Mouse (Mus musculus): ENCODE results near the gene Intu. TPM values are rescaled to one million over a fixed set of nuclear protein-coding genes. Genes with fewer than 3 reads are reported as not detected.

Intu gene
- polyA plus RNA-seq, 1 experiment from 2014 or later = 6.5 TPM

DNA sequence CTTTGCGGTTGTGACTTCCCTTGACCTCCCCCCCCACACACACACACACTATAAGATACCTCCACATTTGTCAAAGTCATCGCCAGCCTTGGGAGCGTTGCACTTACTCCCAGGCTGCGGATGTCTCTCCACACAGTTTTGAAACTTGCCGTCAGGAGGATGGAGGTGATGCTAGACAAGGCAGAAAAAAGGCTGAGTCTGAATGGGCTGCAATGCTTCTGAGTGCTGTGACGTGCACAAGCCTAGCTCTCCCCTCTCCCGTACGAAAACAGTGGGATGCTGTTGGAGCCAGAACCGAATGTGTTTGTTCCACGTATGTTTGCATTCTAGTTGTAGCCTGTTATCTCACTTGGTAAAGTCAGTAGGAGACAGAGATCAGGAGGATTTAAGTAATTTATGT is 162.3 kb downstream of the Intu start:
- no peak overlapping the region for H3K9ac ChIP-seq (replicated peaks)
- H3K27me3 ChIP-seq = no peaks in the 10 kb centered on the region
- H3K4me1 ChIP-seq = no peaks in the 10 kb centered on the region
- 76% methylated on average over 10 of the region's 10 CpGs for WGBS
- H3K36me3 ChIP-seq = 0 out of 2 replicates have a peak, but pooled peaks cover 12% of the 10 kb centered on the region
- no peak overlapping the region for H3K4me2 ChIP-seq (replicated peaks)
- H3K9me3 ChIP-seq = no peaks in the 10 kb centered on the region
- no peak for ATAC-seq (ENCODE audit: low FRiP score, low read depth)
- no peak overlapping the region for H3K27ac ChIP-seq (replicated peaks)
- H3K4me3 ChIP-seq = no peak overlapping the region

DNA sequence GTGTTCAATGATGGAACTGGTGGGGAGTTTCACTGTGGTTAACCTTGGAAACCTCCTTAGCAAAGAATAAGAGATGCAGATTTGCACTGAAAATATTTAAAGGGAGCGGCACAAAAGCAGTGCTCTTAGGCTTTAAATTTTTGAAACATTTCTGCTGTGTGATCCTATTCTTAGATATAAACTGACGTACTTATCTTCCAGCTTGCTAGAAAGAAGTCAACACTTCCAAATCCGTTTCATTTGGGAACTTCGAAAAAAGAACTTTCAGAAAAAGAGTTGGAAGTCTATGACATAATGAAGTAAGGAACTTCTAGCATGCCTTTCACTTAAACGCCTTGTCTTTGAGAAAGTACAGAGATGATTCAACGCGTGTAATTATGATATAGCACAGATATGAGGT is 162.9 kb downstream of the Intu start:
- no peaks in the 10 kb centered on the region for H3K9me3 ChIP-seq
- 0 out of 2 replicates have a peak, but pooled peaks cover 17% of the 10 kb centered on the region for H3K36me3 ChIP-seq
- no peak overlapping the region for H3K4me2 ChIP-seq (replicated peaks)
- no peak overlapping the region for H3K4me3 ChIP-seq
- ATAC-seq (ENCODE audit: low FRiP score, low read depth) = no peak
- no peaks in the 10 kb centered on the region for H3K4me1 ChIP-seq
- 90% methylated on average over 7 of the region's 7 CpGs for WGBS
- H3K9ac ChIP-seq (replicated peaks) = no peak overlapping the region
- no peak overlapping the region for H3K27ac ChIP-seq (replicated peaks)
- H3K27me3 ChIP-seq = no peaks in the 10 kb centered on the region

DNA sequence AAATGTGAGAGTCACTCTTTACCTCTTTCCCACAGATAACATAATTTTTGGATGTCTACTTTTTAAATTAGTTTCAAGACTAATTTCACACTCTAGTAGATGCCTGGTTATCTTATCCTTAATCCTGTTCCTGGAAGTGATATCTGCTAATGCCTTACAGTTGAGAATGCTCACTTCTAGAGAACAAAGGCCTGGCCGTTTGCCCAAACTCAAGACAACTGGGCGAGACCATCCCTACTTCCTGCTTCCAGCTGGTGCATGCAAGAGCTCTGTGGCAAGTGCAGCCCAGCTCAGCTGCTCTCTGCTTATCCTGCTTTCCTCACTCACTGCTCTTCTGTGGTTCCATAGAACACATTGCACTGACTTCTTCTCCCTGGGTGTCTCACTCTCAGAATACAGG is 163.4 kb downstream of the Intu start:
- H3K4me2 ChIP-seq (replicated peaks) = no peak overlapping the region
- no peaks in the 10 kb centered on the region for H3K4me1 ChIP-seq
- no peak overlapping the region for H3K27ac ChIP-seq (replicated peaks)
- no peaks in the 10 kb centered on the region for H3K27me3 ChIP-seq
- no peak overlapping the region for H3K9ac ChIP-seq (replicated peaks)
- H3K9me3 ChIP-seq = no peaks in the 10 kb centered on the region
- ATAC-seq (ENCODE audit: low FRiP score, low read depth) = no peak
- 0 out of 2 replicates have a peak, but pooled peaks cover 17% of the 10 kb centered on the region for H3K36me3 ChIP-seq
- WGBS = 69% methylated on average over 2 of the region's 2 CpGs
- no peak overlapping the region for H3K4me3 ChIP-seq

DNA sequence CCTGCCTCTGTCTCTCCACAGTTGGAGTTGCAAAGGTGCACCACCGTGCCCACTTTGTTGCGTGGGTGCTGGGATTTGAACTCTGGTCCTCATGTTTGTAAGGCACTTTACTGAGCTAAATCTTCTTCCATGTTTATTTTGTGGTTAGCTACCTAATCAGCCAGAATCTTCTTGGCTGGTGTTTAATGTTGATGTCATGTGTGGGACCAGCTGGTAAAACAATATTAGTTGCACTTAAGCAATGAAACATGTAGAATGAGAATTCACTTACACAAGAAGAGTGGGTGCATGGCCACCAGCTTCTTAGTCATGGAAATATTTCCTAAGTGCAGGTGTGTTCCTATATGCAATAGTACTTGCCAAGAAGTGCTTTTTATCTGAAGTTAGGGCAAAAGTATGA is 164.1 kb downstream of the Intu start:
- Histone ChIP-seq H3K9me3 (no peaks in the 10 kb centered on the region), H3K27ac (replicated peaks) (no peak overlapping the region), H3K4me1 (no peaks in the 10 kb centered on the region), H3K4me3 (no peak overlapping the region), H3K9ac (replicated peaks) (no peak overlapping the region), H3K36me3 (peaks cover 17% of the 10 kb centered on the region; the same call in 1 of the 2 replicates), H3K4me2 (replicated peaks) (no peak overlapping the region), H3K27me3 (no peaks in the 10 kb centered on the region)
- 87% methylated on average over 2 of the region's 2 CpGs for WGBS
- no peak for ATAC-seq (ENCODE audit: low FRiP score, low read depth)

DNA sequence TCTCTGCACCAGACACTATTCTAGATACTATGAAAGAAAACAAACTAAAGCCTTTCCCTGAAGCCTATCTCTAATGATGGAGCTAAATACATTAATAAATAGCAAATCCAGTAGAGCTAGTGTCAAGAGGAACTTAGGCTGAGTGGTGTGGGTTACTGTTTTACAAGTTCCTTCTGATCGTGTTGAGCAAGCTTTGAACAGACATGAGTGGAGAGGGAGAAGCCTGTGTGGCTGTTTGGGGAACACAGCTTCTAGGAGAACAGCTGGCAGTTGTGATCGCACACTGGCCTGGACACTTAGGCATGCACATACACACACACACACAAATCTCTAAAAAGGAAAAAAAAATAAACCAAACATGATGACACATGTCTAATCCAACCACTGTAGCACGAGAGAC is 167.7 kb downstream of the Intu start:
- Histone ChIP-seq H3K27me3 (no peaks in the 10 kb centered on the region), H3K9ac (replicated peaks) (no peak overlapping the region), H3K4me1 (no peaks in the 10 kb centered on the region), H3K27ac (replicated peaks) (no peak overlapping the region), H3K36me3 (peaks cover 20% of the 10 kb centered on the region), H3K4me3 (no peak overlapping the region), H3K4me2 (replicated peaks) (no peak overlapping the region), H3K9me3 (no peaks in the 10 kb centered on the region)
- ATAC-seq (ENCODE audit: low FRiP score, low read depth) = no peak
- 93% methylated on average over 3 of the region's 3 CpGs for WGBS

DNA sequence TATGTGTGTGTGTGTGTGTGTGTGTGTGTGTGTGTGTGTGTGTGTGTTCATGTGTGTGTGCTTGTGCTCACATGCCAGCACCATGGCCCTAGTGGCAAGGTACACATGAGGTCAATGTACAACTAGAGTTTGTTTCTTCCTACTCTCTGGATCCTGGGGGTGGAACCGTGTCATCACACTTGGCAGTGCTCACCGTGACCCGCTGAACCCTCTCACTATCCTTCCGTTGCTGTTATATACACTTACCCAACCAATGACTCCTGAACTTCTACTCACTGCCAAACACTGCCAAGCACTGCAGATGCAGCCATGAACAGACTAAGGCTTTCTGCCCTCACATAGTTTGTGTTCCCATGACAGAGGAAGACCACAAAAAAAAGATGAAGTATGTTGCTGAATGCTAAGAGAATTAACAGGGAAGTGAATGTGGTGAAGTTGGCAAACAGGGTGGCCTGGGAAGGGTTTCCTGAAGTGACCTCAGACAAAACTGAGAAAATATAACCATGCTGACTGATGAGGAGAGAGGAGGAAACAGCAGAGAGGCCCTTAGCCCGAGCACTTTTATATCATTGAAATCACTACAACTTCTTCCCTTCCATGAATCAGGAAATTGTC is 173.8 kb downstream of the Intu start:
- H3K9ac ChIP-seq (replicated peaks) = no peak overlapping the region
- H3K4me1 ChIP-seq = no peaks in the 10 kb centered on the region
- no peak for ATAC-seq (ENCODE audit: low FRiP score, low read depth)
- peaks cover 6% of the 10 kb centered on the region; the same call in 1 of the 2 replicates for H3K9me3 ChIP-seq
- H3K27ac ChIP-seq (replicated peaks) = no peak overlapping the region
- H3K4me2 ChIP-seq (replicated peaks) = no peak overlapping the region
- H3K36me3 ChIP-seq = peaks cover 3% of the 10 kb centered on the region
- WGBS = 93% methylated on average over 5 of the region's 5 CpGs
- H3K27me3 ChIP-seq = no peaks in the 10 kb centered on the region
- no peak overlapping the region for H3K4me3 ChIP-seq

DNA sequence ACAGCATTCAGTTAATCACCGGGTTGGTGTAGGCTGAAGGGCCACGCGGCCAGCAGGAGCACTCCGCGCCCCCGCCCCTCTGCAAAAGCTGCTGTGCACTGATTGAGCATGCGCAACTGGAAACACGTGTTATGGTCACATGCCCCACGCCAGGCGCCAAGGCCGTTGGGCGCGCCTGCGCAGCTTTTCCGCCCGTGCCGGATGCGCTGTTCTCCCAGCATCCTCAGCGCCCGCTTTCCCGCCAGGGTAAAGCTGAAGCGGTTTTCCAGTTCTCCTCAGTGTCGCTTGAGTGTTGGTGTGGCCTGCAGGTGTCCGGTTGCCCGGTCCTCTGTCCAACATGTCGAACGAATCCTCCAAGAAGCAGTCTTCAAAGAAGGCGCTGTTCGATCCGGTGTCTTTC is 177.6 kb downstream of the Intu start, which contains the start of gene Slc25a31:
Slc25a31 (plus strand) TSS at position 201 of the 400 bp plus-strand sequence.
- ATAC-seq (ENCODE audit: low FRiP score, low read depth) = no peak
- no peaks in the 10 kb centered on the region for H3K36me3 ChIP-seq
- peaks cover 6% of the 10 kb centered on the region; the same call in 1 of the 2 replicates for H3K9me3 ChIP-seq
- H3K27ac ChIP-seq (replicated peaks) = no peak within 1 kb of the TSS
- no peak within 1 kb of the TSS for H3K9ac ChIP-seq (replicated peaks)
- WGBS = 93% methylated on average over 30 of the region's 30 CpGs
- H3K27me3 ChIP-seq = no peaks in the 10 kb centered on the region
- H3K4me1 ChIP-seq = no peaks in the 10 kb centered on the region
- no peak within 1 kb of the TSS for H3K4me2 ChIP-seq (replicated peaks)
- no peak within 1 kb of the TSS for H3K4me3 ChIP-seq

DNA sequence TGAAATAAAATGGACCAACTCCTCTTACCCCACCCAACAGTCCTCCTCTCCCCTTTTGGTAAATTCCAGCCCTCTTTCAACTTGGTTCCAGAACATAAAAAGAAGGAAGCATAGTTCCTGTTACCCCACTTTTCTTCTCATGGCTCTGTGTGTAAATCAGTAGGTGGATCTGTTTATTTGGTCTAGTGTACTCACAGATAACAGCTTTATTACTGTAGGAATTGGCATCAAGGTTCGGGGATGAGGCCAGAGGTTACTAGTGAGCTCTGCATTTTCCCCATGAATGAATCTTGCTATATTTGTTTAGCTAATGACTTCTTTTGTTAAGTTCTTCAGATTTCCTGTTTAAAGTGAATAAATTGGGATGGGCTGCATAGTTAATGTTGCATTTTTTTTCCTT is 185.0 kb downstream of the Intu start:
- Histone ChIP-seq H3K36me3 (no peaks in the 10 kb centered on the region), H3K4me1 (no peaks in the 10 kb centered on the region), H3K27me3 (no peaks in the 10 kb centered on the region), H3K27ac (replicated peaks) (no peak overlapping the region), H3K4me2 (replicated peaks) (no peak overlapping the region), H3K4me3 (no peak overlapping the region), H3K9me3 (no peaks in the 10 kb centered on the region), H3K9ac (replicated peaks) (no peak overlapping the region)
- WGBS = 52% methylated on average over 1 of the region's 1 CpGs
- no peak for ATAC-seq (ENCODE audit: low FRiP score, low read depth)

DNA sequence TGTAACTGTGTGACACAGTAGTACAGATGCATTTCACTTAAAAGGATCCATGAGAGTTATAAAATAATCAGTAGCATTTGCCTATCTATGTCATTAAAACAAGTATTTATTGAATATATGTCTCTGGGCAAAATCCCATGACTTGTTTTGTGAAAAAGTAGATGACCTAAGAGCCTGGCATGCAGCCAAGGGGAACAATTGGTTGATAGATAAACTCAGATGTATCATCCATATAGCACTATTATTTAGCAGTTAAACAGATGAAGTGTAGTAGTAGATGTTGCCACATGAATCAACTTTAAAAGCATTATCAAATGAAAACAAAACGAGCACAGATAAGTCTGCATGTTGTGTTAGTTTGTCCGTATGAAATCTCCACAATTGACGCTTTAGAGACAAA is 187.9 kb downstream of the Intu start:
- Histone ChIP-seq H3K27me3 (no peaks in the 10 kb centered on the region), H3K4me2 (replicated peaks) (no peak overlapping the region), H3K36me3 (no peaks in the 10 kb centered on the region), H3K27ac (replicated peaks) (no peak overlapping the region), H3K9ac (replicated peaks) (no peak overlapping the region), H3K9me3 (no peaks in the 10 kb centered on the region), H3K4me1 (no peaks in the 10 kb centered on the region), H3K4me3 (no peak overlapping the region)
- WGBS = 92% methylated on average over 3 of the region's 3 CpGs
- ATAC-seq (ENCODE audit: low FRiP score, low read depth) = no peak

DNA sequence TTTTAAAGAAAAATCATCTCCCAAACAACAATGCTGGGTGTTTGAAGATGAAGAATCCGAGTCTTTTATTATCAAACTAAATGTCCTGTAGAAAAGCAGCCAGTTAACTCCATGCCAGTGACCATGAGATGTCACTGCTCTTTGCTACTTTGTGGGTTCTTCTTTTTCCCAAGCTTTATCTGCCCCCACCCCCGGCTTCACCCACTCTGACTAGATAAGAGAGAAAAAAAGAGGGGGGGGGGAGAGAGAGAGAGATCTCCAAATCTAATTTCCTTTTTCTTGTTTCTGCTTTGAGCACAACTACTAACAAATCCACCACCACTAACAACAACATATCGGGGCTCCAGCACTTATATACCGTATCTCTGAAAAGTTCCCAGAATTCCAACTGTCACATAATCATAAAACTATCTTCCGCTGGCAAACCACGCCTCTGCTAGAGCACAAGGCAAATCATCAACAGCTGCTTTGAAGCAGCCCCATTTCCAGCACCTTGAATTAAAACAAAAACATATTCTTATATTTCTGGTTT is 207.4 kb downstream of the Intu start:
- no peak overlapping the region for H3K9ac ChIP-seq (replicated peaks)
- no peak overlapping the region for H3K4me3 ChIP-seq
- no peak overlapping the region for H3K4me2 ChIP-seq (replicated peaks)
- H3K27me3 ChIP-seq = 0 out of 2 replicates have a peak, but pooled peaks cover 3% of the 10 kb centered on the region
- H3K36me3 ChIP-seq = no peaks in the 10 kb centered on the region
- H3K27ac ChIP-seq (replicated peaks) = no peak overlapping the region
- no peaks in the 10 kb centered on the region for H3K9me3 ChIP-seq
- 86% methylated on average over 6 of the region's 6 CpGs for WGBS
- no peaks in the 10 kb centered on the region for H3K4me1 ChIP-seq
- ATAC-seq (ENCODE audit: low FRiP score, low read depth) = no peak

DNA sequence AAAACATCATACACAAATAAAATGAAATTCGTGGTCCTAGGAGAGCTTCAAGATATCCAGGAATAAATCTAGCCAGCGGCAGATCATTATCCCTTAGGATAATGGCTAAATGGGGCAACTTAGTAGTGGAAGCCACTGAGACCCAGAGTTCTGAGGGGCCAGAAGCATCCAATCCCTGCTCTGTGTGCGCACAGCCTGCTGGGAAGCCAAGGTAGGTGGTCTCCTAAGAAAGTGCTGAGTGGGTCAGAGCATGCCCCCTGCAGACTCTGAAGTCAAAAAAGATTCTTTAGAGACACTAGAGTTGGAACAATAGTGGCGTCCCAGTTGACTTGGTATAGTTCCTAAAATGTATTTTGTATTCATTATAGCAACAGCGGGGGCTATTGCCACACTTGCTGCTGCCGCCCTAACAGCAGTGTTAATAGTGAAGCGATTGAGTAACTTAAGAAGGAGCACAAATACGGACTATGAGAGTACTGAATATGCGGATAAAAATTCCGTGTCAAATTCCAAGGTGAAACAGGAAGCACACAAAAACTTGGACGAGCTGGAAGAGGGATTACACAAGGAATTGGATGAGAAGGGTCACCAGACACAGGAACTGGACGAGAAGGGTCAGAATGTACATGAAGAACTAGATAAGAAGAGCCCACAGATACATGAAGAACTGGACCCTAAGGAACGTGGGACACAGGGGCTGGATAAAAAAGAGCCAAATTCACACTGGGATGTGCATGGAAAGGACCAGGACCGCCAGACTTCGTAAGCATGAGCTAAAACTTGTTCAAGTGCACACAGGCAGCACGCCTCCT is 213.1 kb downstream of the Intu start, which contains the start of gene Hspa4l:
Hspa4l (plus strand) TSS at position 472 of the 812 bp plus-strand sequence.
- WGBS = 15% methylated on average over 16 of the region's 16 CpGs
- H3K4me2 ChIP-seq (replicated peaks) = peak within 1 kb of the TSS; percentile 82

More for the DNA sequence above, 213.1 kb downstream of the Intu start, which contains the start of gene Hspa4l:
- ATAC-seq (ENCODE audit: low FRiP score, low read depth) = no peak
- H3K4me3 ChIP-seq = peak within 1 kb of the TSS; percentile 76
- H3K9me3 ChIP-seq = no peaks in the 10 kb centered on the region
- H3K36me3 ChIP-seq = no peaks in the 10 kb centered on the region
- H3K4me1 ChIP-seq = peaks cover 13% of the 10 kb centered on the region
- H3K27ac ChIP-seq (replicated peaks) = peak within 1 kb of the TSS; percentile 95
- 0 out of 2 replicates have a peak, but pooled peaks cover 3% of the 10 kb centered on the region for H3K27me3 ChIP-seq
- H3K9ac ChIP-seq (replicated peaks) = peak within 1 kb of the TSS; percentile 78

All from midbrain, embryonic 12.5 days (tissue).